8 mouse cellular contexts compared by ENCODE assay signal in genomic region chr17:35838570-35838969, GRCm38 (mm10). TPM values are rescaled to one million over a fixed set of nuclear protein-coding genes. Genes with fewer than 3 reads are reported as not detected.
DNase-seq lines count a peak whose midpoint lies in the region; ATAC-seq and TF ChIP-seq lines count a peak whose summit lies in the region.

No protein-coding gene starts in this region.

- peak overlapping the region; percentile 28 for H3K4me3 ChIP-seq in C2C12 (ENCODE audit: insufficient read depth, poor library complexity, severe bottlenecking)
- H3K4me3 ChIP-seq in forebrain, postnatal 0 days (ENCODE audit: low read depth, low read length): peak overlapping the region; percentile 90
- peak overlapping the region; percentile 78 for H3K4me3 ChIP-seq in liver, embryonic 16.5 days (ENCODE audit: low read depth, low read length)

- H3K79me3 ChIP-seq in C2C12 (ENCODE audit: low read depth): peaks cover 48% of the 10 kb centered on the region

- peaks cover 33% of the 10 kb centered on the region for H3K36me3 ChIP-seq in C2C12 (ENCODE audit: control insufficient read depth, insufficient read depth)
- H3K36me3 ChIP-seq in forebrain, postnatal 0 days (ENCODE audit: insufficient read depth): peaks cover 25% of the 10 kb centered on the region
- peaks cover 33% of the 10 kb centered on the region for H3K36me3 ChIP-seq in liver, embryonic 16.5 days (ENCODE audit: control insufficient read depth, insufficient read depth)

- no peaks in the 10 kb centered on the region for H3K27me3 ChIP-seq in C2C12 (ENCODE audit: control insufficient read depth, insufficient read depth, insufficient read length)
- no peaks in the 10 kb centered on the region for H3K27me3 ChIP-seq in forebrain, postnatal 0 days (ENCODE audit: insufficient read depth, low read length)
- no peaks in the 10 kb centered on the region for H3K27me3 ChIP-seq in liver, embryonic 16.5 days (ENCODE audit: control insufficient read depth, insufficient read depth, low read depth, low read length)

- peak overlapping the region; percentile 98 for H3K27ac ChIP-seq in forebrain, postnatal 0 days (ENCODE audit: low read depth, low read length)
- peak overlapping the region; percentile 89 for H3K27ac ChIP-seq in liver, embryonic 16.5 days (ENCODE audit: low read length)

- no peak for TF ChIP-seq CTCF in C2C12 (IDR thresholded peaks at IDR 0.05; ENCODE audit: control insufficient read depth, insufficient read depth, insufficient read length)
- no peak for TF ChIP-seq CTCF in forebrain, postnatal 0 days (IDR thresholded peaks at IDR 0.05; ENCODE audit: low read depth)

- peaks cover 21% of the 10 kb centered on the region; the same call in 1 of the 2 replicates for H3K4me1 ChIP-seq in forebrain, postnatal 0 days (ENCODE audit: insufficient read depth)
- peaks cover 60% of the 10 kb centered on the region for H3K4me1 ChIP-seq in liver, embryonic 16.5 days (ENCODE audit: control insufficient read depth, low read depth, low read length)

- no peaks in the 10 kb centered on the region for H3K9me3 ChIP-seq in forebrain, postnatal 0 days (ENCODE audit: low read length)
- no peaks in the 10 kb centered on the region for H3K9me3 ChIP-seq in liver, embryonic 16.5 days (replicated peaks; ENCODE audit: control insufficient read depth, low read length)

- no peak for ATAC-seq in forebrain, postnatal 0 days
- no peak for ATAC-seq in liver, embryonic 16.5 days (ENCODE audit: low read depth)

- peak overlapping the region; percentile 93 for H3K9ac ChIP-seq in forebrain, postnatal 0 days
- peak overlapping the region; percentile 63 for H3K9ac ChIP-seq in liver, embryonic 16.5 days (ENCODE audit: low read depth, low read length)

- peak; percentile 57 for DNase-seq in embryo, embryonic 10 days (ENCODE audit: low spot score)
- no peak for DNase-seq in embryo, embryonic 11 days
- DNase-seq in forebrain, postnatal 0 days: no peak
- no peak for DNase-seq in adrenal gland, postnatal 10 days
- no peak for DNase-seq in left cerebral cortex, adult 18-20 months (ENCODE audit: low spot score in 2 of 2)
- no peak for DNase-seq in left cerebral cortex, adult 8-10 months (ENCODE audit: low spot score in 2 of 2)

- H3ac ChIP-seq in C2C12 (ENCODE audit: control insufficient read depth, insufficient read length, low read depth): peak overlapping the region; percentile 55

- H3K79me2 ChIP-seq in C2C12 (ENCODE audit: control insufficient read depth, insufficient read depth): peaks cover 71% of the 10 kb centered on the region

- WGBS in forebrain, postnatal 0 days: 2% methylated on average over 5 of the region's 5 CpGs
- 6% methylated on average over 5 of the region's 5 CpGs for WGBS in liver, embryonic 16.5 days (ENCODE audit: insufficient replicate concordance)

- peak overlapping the region; percentile 77 for H3K4me2 ChIP-seq in forebrain, postnatal 0 days (ENCODE audit: low read depth)
- H3K4me2 ChIP-seq in liver, embryonic 16.5 days (ENCODE audit: low read depth, low read length): peak overlapping the region; percentile 91

TF ChIP-seq in C2C12, 6 proteins besides CTCF, POLR2A, EP300 and RAD21:
- no peak for TF ChIP-seq MAX (IDR thresholded peaks at IDR 0.05)
- no peak for TF ChIP-seq FOSL1 (IDR thresholded peaks at IDR 0.05; ENCODE audit: insufficient read depth, low read length, poor library complexity, severe bottlenecking)
- no peak for TF ChIP-seq MYOD1 (IDR thresholded peaks at IDR 0.05; ENCODE audit: control insufficient read depth, insufficient read length, low read depth)
- TF ChIP-seq CEBPB (IDR thresholded peaks at IDR 0.05; ENCODE audit: low read depth): no peak
- TF ChIP-seq USF1 (IDR thresholded peaks at IDR 0.05; ENCODE audit: low read depth): no peak

RNA-seq across cellular contexts. Expression of gene Tubb5, which starts 0.5 kb away (rescaled TPM):
- 1,881 TPM for polyA plus RNA-seq in C2C12 (2012; fragmentation: generic; extraction: Trizol)
- total RNA-seq in forebrain, postnatal 0 days (2014; rRNA removed): 3,707 and 3,724 TPM in 2 replicates
- 2,151 and 2,226 TPM in 2 replicates for polyA plus RNA-seq in forebrain, postnatal 0 days (2015; fragmentation: Nextera tagmentation; extraction: Ambion mirVana)
- polyA plus RNA-seq in liver, embryonic 16.5 days (2015; fragmentation: Nextera tagmentation; extraction: Ambion mirVana): 328 and 345 TPM in 2 replicates
- total RNA-seq in adrenal gland, postnatal 10 days (2021): 100 to 1,000 TPM; 351 to 404 TPM
- 100 to 1,000 TPM; 442 to 465 TPM for total RNA-seq in left cerebral cortex, adult 18-20 months (2021)
- total RNA-seq in left cerebral cortex, adult 8-10 months (2022): 100 to 1,000 TPM; 430 to 459 (median 451) TPM

RNA-seq across cellular contexts. Expression of gene Mdc1, which starts 2.7 kb away (rescaled TPM):
- polyA plus RNA-seq in C2C12 (2012; fragmentation: generic; extraction: Trizol): 16.6 TPM
- total RNA-seq in forebrain, postnatal 0 days (2014; rRNA removed): 15.3 and 20.4 TPM in 2 replicates
- polyA plus RNA-seq in forebrain, postnatal 0 days (2015; fragmentation: Nextera tagmentation; extraction: Ambion mirVana): 3.0 and 4.4 TPM in 2 replicates
- 10.0 and 10.3 TPM in 2 replicates for polyA plus RNA-seq in liver, embryonic 16.5 days (2015; fragmentation: Nextera tagmentation; extraction: Ambion mirVana)
- total RNA-seq in adrenal gland, postnatal 10 days (2021): 10 to 100 TPM; 21.9 to 27.1 TPM
- total RNA-seq in left cerebral cortex, adult 18-20 months (2021): 10 to 100 TPM; 17.6 to 17.7 TPM
- 10 to 100 TPM; 13.8 to 21.2 (median 18.2) TPM for total RNA-seq in left cerebral cortex, adult 8-10 months (2022)

RNA-seq across cellular contexts. Expression of gene Flot1, which starts 15.5 kb away (rescaled TPM):
- polyA plus RNA-seq in C2C12 (2012; fragmentation: generic; extraction: Trizol): 57.2 TPM
- 90.4 and 103 TPM in 2 replicates for total RNA-seq in forebrain, postnatal 0 days (2014; rRNA removed)
- polyA plus RNA-seq in forebrain, postnatal 0 days (2015; fragmentation: Nextera tagmentation; extraction: Ambion mirVana): 104 and 113 TPM in 2 replicates
- 32.7 and 33.6 TPM in 2 replicates for polyA plus RNA-seq in liver, embryonic 16.5 days (2015; fragmentation: Nextera tagmentation; extraction: Ambion mirVana)
- total RNA-seq in adrenal gland, postnatal 10 days (2021): 10 to 100 TPM; 54.6 to 70.8 TPM
- total RNA-seq in left cerebral cortex, adult 18-20 months (2021): 100 to 1,000 TPM; 127 to 158 TPM
- 100 to 1,000 TPM; 118 to 151 (median 137) TPM for total RNA-seq in left cerebral cortex, adult 8-10 months (2022)

RNA-seq across cellular contexts. Expression of gene Ier3, which starts 17.1 kb away (rescaled TPM):
- polyA plus RNA-seq in C2C12 (2012; fragmentation: generic; extraction: Trizol): 55.2 TPM
- 8.9 and 9.0 TPM in 2 replicates for total RNA-seq in forebrain, postnatal 0 days (2014; rRNA removed)
- polyA plus RNA-seq in forebrain, postnatal 0 days (2015; fragmentation: Nextera tagmentation; extraction: Ambion mirVana): 13.0 and 13.1 TPM in 2 replicates
- polyA plus RNA-seq in liver, embryonic 16.5 days (2015; fragmentation: Nextera tagmentation; extraction: Ambion mirVana): 15.8 and 19.4 TPM in 2 replicates
- total RNA-seq in adrenal gland, postnatal 10 days (2021): 10 to 100 TPM in 1 of 2 experiments, 1 to 10 TPM in 1; 7.6 to 19.0 TPM
- total RNA-seq in left cerebral cortex, adult 18-20 months (2021): 10 to 100 TPM; 16.0 to 21.3 TPM
- total RNA-seq in left cerebral cortex, adult 8-10 months (2022): 10 to 100 TPM; 11.1 to 17.3 (median 15.2) TPM

RNA-seq across cellular contexts. Expression of gene Nrm, which starts 22.5 kb away (rescaled TPM):
- polyA plus RNA-seq in C2C12 (2012; fragmentation: generic; extraction: Trizol): 25.5 TPM
- total RNA-seq in forebrain, postnatal 0 days (2014; rRNA removed): 6.1 and 9.7 TPM in 2 replicates
- 13.1 and 15.6 TPM in 2 replicates for polyA plus RNA-seq in forebrain, postnatal 0 days (2015; fragmentation: Nextera tagmentation; extraction: Ambion mirVana)
- polyA plus RNA-seq in liver, embryonic 16.5 days (2015; fragmentation: Nextera tagmentation; extraction: Ambion mirVana): 20.7 and 21.1 TPM in 2 replicates
- 10 to 100 TPM; 12.7 to 18.3 TPM for total RNA-seq in adrenal gland, postnatal 10 days (2021)
- total RNA-seq in left cerebral cortex, adult 18-20 months (2021): 1 to 10 TPM; 2.0 to 2.6 TPM
- 1 to 10 TPM; 2.6 to 3.4 (median 3.0) TPM for total RNA-seq in left cerebral cortex, adult 8-10 months (2022)

Comparison
In these comparisons a context has a peak if more than half of its experiments do, and no peak if none do; other contexts are left out.
1. H3K4me3 ChIP-seq: peak in every context shown above with its lines; median percentile 90 in forebrain, postnatal 0 days; 78 in liver, embryonic 16.5 days; 28 in C2C12.